Mouse (Mus musculus) cerebellum, adult 2 months (tissue): ENCODE results near the gene Tmeff2.

Experiments used
- CTCF ChIP-seq: fragments of 200-500 bp; IDR thresholded peaks from 2 replicates; pipeline ENCODE4 v1.5.1; 2011; ENCODE audit warnings: low read depth, mild to moderate bottlenecking, control low read depth, low read length, moderate library complexity, borderline replicate concordance; ENCODE audit not compliant: insufficient read depth
- POLR2A ChIP-seq: fragments of 200-500 bp; IDR thresholded peaks from 2 replicates; pipeline ENCODE4 v1.6.1; 2011; ENCODE audit warnings: low read length, control low read depth, borderline replicate concordance; ENCODE audit not compliant: insufficient read depth

- TF ChIP-seq CTCF (no peak), POLR2A (no peak)
Observed at GRCm38 (mm10) chr1:51126425-51126765, 225.9 kb downstream of the Tmeff2 start.
